Mouse (Mus musculus) stomach, embryonic 16.5 days (tissue): Measurements from ENCODE around the gene Gm11042. TPM values are rescaled to one million over a fixed set of nuclear protein-coding genes. Genes with fewer than 3 reads are reported as not detected.

Experiments used
- ATAC-seq: fragments of 200-750 bp; cut with Nextera tagmentation; 2 replicates; pipeline ENCODE4 v1.8.0; 2017; ENCODE audit warnings: moderate number of reproducible peaks, moderate TSS enrichment; ENCODE audit not compliant: insufficient read depth, low FRiP score
- H3K27ac ChIP-seq: fragments of 300-500 bp; sonication (generic); 2 replicates; pipeline ENCODE4 v1.5.1; 2014; ENCODE audit warnings: low read length
- H3K27me3 ChIP-seq: fragments of 300-500 bp; sonication (generic); 2 replicates; pipeline ENCODE4 v1.6.1; 2014; ENCODE audit warnings: low read length, control low read depth, mixed read lengths; ENCODE audit not compliant: control insufficient read depth, insufficient read depth
- H3K36me3 ChIP-seq: fragments of 300-500 bp; sonication (generic); 2 replicates; pipeline ENCODE4 v1.6.1; 2014; ENCODE audit warnings: low read length; ENCODE audit not compliant: control insufficient read depth, insufficient read depth
- H3K4me1 ChIP-seq: fragments of 300-500 bp; sonication (generic); 2 replicates; pipeline ENCODE4 v1.6.1; 2014; ENCODE audit warnings: low read length, control low read depth, mixed read lengths; ENCODE audit not compliant: control insufficient read depth, insufficient read depth
- H3K4me2 ChIP-seq: fragments of 300-500 bp; sonication (generic); 2 replicates; pipeline ENCODE4 v1.6.1; 2014; ENCODE audit warnings: low read depth, low read length, mixed read lengths
- H3K4me3 ChIP-seq: fragments of 300-500 bp; sonication (generic); replicated peaks from 2 replicates; pipeline ENCODE4 v1.5.1; 2014; ENCODE audit warnings: mild to moderate bottlenecking, low read length
- H3K9ac ChIP-seq: fragments of 300-500 bp; sonication (generic); 2 replicates; pipeline ENCODE4 v1.6.1; 2014; ENCODE audit warnings: low read length
- H3K9me3 ChIP-seq: fragments of 300-500 bp; sonication (generic); replicated peaks from 2 replicates; pipeline ENCODE4 v1.6.1; 2016; ENCODE audit warnings: low read length, control low read depth; ENCODE audit not compliant: control insufficient read depth
- WGBS: fragments of 180-500 bp; shearing (Covaris S2); extraction: QIAGEN DNeasy Blood & Tissue Kit; methylation state at CpG from one replicate; pipeline ENCODE4 v1.1.7; 2014; 5-methylcytosine and 5-hydroxymethylcytosine counted together
- polyA plus RNA-seq: library from polyadenylated mRNA; unstranded; fragments of >200 nt; fragmentation: Nextera tagmentation; extraction: Ambion mirVana; gene quantifications from 2 replicates; pipeline ENCODE4 v1.2.1, GENCODE M21; 2015

Gene Gm11042
- polyA plus RNA-seq, 1 experiment from 2014 or later = not detected

DNA sequence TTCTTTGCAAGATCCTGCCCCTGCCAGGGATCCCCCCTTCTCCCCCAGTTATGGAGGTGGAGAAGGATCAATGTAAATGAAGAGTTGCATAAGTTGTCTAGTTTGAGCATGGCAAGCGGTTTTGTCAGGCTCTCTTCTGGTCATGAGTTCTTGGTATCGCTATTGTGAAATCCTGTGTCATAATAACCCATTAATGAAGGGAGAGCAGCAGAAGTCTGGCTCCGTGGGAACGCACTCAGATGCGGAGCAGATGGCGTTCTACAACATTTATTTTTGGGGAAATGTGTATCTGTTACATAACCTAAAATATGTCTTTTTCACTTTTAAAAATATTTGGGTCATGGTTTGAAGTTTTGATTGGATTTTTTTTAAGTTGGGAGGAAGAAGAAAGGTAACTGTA is 14.6 kb downstream of the Gm11042 start:
- no peak for ATAC-seq
- Histone ChIP-seq H3K4me1 (no peaks in the 10 kb centered on the region), H3K36me3 (no peaks in the 10 kb centered on the region), H3K9ac (no peak overlapping the region), H3K27ac (no peak overlapping the region), H3K27me3 (no peaks in the 10 kb centered on the region), H3K4me3 (no peak overlapping the region), H3K9me3 (no peaks in the 10 kb centered on the region), H3K4me2 (no peak overlapping the region)
- WGBS = 74% methylated on average over 6 of the region's 6 CpGs

DNA sequence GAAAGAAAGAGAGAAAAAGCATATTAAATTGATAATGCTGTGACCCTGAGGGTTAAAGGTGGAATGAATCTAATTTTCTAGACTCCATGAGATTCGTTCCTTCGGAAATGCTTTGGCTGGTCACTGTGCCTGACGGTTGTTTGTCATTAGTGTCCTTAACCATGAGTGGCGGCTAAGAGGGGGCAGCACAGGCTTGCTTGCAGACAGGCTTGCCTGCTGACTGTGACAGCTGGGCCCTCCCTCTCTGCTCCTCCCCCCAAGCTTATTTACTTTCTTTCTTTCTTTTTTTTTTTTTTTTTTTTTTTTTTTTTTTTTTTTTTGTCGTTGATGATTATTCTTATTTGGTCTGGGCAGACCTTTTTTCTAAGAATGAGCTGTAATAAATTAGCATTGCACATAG is 19.8 kb downstream of the Gm11042 start:
- H3K36me3 ChIP-seq = no peaks in the 10 kb centered on the region
- ATAC-seq = no peak
- WGBS = 53% methylated on average over 5 of the region's 5 CpGs
- H3K4me2 ChIP-seq = no peak overlapping the region
- H3K4me3 ChIP-seq = no peak overlapping the region
- no peaks in the 10 kb centered on the region for H3K9me3 ChIP-seq
- no peak overlapping the region for H3K9ac ChIP-seq
- no peak overlapping the region for H3K27ac ChIP-seq
- no peaks in the 10 kb centered on the region for H3K27me3 ChIP-seq
- no peaks in the 10 kb centered on the region for H3K4me1 ChIP-seq

DNA sequence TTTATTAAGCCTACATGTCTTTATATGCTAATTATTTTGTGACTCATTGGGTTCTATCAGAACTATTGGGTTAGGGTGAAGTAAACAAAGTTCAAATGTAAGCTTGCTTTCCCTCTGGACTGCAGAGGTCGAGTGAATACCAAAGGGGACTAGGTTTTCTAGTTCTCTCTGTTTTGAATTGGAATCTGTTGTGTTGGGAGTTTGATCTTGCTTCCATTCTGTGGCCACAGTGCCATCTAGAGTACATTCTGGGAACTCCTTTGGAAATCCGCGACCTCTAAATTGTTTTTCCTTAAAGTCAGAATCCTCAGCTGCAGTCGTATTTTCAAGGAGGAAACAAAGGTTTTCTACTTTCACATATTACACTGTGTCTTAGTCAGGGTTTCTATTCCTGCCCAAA is 22.6 kb downstream of the Gm11042 start:
- Histone ChIP-seq H3K27me3 (no peaks in the 10 kb centered on the region), H3K9me3 (no peaks in the 10 kb centered on the region), H3K4me2 (no peak overlapping the region), H3K4me1 (no peaks in the 10 kb centered on the region), H3K27ac (no peak overlapping the region), H3K9ac (no peak overlapping the region), H3K4me3 (no peak overlapping the region), H3K36me3 (no peaks in the 10 kb centered on the region)
- WGBS = 2% methylated on average over 4 of the region's 4 CpGs
- ATAC-seq = no peak

DNA sequence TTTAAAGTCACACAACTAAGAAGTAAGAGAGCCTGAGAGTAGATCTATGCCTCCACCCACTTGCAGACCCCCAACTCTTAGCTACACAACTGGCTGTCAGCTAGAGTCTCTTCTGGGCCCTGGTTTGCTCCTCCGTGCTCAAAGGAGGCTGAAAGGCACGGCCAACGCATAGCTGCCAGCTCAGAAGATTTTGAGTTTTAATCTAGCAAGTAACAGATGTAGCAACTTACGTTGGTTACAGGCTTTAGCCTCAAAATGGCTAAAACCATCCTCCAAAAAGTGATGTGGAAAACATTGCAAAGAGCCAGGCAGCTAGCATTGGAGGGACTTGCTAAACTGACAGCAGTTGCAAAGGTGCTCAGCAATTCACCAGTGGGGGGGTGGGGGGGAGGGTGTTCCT is 25.2 kb downstream of the Gm11042 start:
- no peaks in the 10 kb centered on the region for H3K27me3 ChIP-seq
- WGBS = 84% methylated on average over 4 of the region's 4 CpGs
- no peak for ATAC-seq
- no peak overlapping the region for H3K4me2 ChIP-seq
- H3K4me1 ChIP-seq = no peaks in the 10 kb centered on the region
- no peak overlapping the region for H3K27ac ChIP-seq
- H3K36me3 ChIP-seq = no peaks in the 10 kb centered on the region
- H3K9me3 ChIP-seq = no peaks in the 10 kb centered on the region
- no peak overlapping the region for H3K4me3 ChIP-seq
- H3K9ac ChIP-seq = no peak overlapping the region

DNA sequence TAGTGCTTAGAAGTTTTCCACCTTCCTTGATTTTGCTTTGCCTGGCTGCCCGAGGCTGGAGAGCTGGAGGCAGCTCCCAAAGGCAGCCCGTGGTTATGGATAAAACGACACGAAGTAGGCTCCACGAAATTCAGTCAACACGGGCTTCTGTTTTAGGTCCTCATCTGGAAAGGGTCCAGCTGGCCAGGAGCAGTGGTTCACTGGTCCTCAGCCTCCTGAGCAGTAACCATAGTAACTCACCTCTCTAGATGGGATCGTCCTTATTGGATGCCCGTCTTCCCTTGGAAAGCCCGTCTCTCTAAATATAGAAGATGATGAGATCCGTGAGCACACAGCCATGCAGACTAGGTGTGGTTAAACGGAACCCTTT is 31.5 kb downstream of the Gm11042 start:
- no peak for ATAC-seq
- Histone ChIP-seq H3K9ac (peak overlapping the region; percentile 40; the same call in 1 of the 2 replicates), H3K4me2 (peak overlapping the region; percentile 79), H3K27ac (no peak overlapping the region), H3K27me3 (peaks cover 23% of the 10 kb centered on the region), H3K36me3 (no peaks in the 10 kb centered on the region), H3K4me1 (peaks cover 5% of the 10 kb centered on the region), H3K9me3 (no peaks in the 10 kb centered on the region), H3K4me3 (peak overlapping the region; percentile 43)
- WGBS = 7% methylated on average over 11 of the region's 11 CpGs

DNA sequence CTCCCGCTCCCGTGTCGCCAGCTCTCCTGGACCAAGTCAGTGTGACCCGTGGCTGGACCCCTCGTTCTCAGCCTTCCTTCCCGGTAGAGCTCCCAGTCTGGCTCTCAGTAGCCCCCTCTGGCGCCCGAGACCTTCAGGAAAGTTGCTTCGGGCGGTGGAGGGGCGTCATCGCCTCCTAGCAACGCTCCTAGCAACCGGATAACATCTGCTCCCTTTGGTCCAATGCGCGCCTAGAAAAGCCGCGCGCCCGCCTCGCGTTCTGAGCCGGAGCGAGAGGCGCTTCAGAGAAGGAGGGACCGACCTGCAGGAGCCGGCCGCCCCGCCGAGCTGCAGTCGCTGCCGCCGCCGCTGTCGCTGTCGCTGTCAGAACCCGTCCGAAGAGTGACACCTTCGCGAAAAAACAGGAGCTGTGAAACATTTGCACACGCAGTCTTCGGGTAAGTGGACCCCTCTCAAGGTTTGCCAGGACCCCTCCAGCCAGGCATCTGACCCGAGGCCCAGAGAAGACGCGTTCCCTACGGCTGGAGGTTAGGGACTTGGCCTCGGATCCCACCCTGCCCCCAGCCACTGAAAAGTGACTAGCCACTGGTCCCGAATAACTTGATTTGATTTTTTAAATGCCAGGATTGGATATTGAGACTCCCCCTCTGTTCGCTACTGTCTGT is 32.0 kb downstream of the Gm11042 start:
- Histone ChIP-seq H3K4me2 (peak overlapping the region; percentile 79), H3K27ac (no peak overlapping the region), H3K4me3 (peak overlapping the region; percentile 43), H3K4me1 (peaks cover 5% of the 10 kb centered on the region), H3K9ac (peak overlapping the region; percentile 39), H3K9me3 (no peaks in the 10 kb centered on the region), H3K27me3 (peaks cover 23% of the 10 kb centered on the region), H3K36me3 (no peaks in the 10 kb centered on the region)
- peak; percentile 96 for ATAC-seq
- WGBS = under 1% methylated on average over 49 of the region's 49 CpGs

DNA sequence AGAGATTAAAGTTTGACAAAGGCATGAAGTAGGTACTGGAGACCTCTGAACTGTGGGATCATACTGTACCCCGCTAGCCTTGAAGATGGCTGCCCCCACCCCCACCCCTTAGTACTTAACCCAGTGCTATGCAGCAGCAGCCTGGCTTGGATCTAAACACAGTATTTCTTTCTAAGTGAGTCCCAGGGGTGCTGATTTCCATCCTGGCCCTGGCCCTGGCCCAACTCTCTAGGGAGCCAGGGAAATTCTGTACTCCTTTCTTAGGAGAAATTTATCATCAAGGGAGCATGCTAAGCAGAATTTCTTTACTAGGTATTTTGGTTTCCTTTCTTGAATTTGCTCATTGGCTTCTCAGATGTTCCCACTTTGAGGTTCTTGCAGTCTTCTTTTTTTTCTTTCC is 33.3 kb downstream of the Gm11042 start:
- Histone ChIP-seq H3K27ac (no peak overlapping the region), H3K9me3 (no peaks in the 10 kb centered on the region), H3K9ac (no peak overlapping the region), H3K4me3 (no peak overlapping the region), H3K27me3 (peaks cover 23% of the 10 kb centered on the region), H3K36me3 (no peaks in the 10 kb centered on the region), H3K4me2 (no peak overlapping the region), H3K4me1 (peaks cover 5% of the 10 kb centered on the region)
- 83% methylated on average over 1 of the region's 1 CpGs for WGBS
- ATAC-seq = no peak

DNA sequence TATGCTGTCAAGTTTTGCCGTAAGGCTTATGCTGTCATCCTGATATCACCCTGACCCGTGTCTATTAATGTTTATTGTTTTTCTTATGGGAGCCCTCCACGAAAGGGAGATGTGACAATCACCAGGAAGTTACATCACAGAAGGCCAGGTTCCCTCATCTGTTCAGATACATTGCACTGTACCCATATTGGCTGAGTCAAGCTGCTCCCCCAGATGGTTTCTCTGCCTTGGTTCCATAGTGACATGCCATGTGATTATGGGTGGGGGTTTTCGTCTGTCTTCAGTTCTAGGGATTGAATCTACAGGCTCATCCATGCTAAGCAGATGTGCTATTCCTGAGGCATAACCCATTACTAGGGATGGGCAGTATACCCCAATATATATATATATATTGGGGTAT is 34.8 kb downstream of the Gm11042 start:
- Histone ChIP-seq H3K9ac (no peak overlapping the region), H3K27ac (no peak overlapping the region), H3K4me2 (no peak overlapping the region), H3K36me3 (no peaks in the 10 kb centered on the region), H3K4me1 (peaks cover 5% of the 10 kb centered on the region), H3K4me3 (no peak overlapping the region), H3K27me3 (peaks cover 23% of the 10 kb centered on the region), H3K9me3 (no peaks in the 10 kb centered on the region)
- 73% methylated on average over 4 of the region's 4 CpGs for WGBS
- ATAC-seq = no peak

DNA sequence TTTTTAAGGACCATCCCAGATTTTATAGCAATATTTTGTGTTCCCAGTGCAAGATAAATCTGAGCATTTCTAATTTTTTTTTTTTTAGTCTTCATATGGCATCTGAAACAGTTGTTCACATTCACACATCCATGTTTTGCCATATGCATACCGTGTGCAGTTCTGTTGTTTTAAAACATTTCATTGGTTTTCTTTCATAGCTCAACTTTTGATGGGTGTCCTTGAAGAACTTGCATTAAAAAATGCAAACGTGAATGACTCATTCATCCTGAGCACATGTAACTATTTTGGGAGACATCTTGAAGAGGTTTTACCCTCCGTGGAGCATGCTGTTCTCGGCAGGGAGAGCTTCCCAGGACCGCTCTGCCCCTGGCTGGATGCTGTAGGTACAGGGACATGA is 38.9 kb downstream of the Gm11042 start:
- ATAC-seq = no peak
- Histone ChIP-seq H3K4me3 (no peak overlapping the region), H3K9me3 (no peaks in the 10 kb centered on the region), H3K27ac (no peak overlapping the region), H3K36me3 (no peaks in the 10 kb centered on the region), H3K4me2 (no peak overlapping the region), H3K9ac (no peak overlapping the region), H3K4me1 (no peaks in the 10 kb centered on the region), H3K27me3 (no peaks in the 10 kb centered on the region)
- 79% methylated on average over 5 of the region's 5 CpGs for WGBS
